In the genomic region with DNA sequence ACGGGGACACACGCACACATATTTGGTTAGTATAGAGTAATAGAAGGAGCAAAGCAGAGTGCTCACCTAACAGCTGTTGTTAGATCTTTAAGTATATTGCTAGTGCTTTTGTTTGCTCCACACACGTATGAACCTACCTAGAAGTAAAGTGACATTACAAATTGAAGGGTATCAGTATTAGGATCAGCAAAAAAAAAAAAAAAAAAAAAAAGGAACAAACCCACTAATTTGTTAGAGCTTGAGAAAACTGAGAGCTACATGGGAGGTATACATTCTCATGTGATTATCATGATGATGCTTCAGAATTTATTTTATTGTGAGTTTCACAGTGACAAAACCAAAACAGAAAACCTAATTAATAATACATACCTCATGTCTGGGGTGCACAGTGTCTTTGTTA, we compare ENCODE assay signal across 19 mouse cellular contexts.
A peak's percentile ranks its signal among the peaks of the same experiment; 100 is the strongest.
DNase-seq lines count a peak whose midpoint lies in the region; ATAC-seq and TF ChIP-seq lines count a peak whose summit lies in the region.
"Had no signal": no experiment of that assay in that cellular context is flagged by ENCODE, and none has a peak within 500 bp of the region (broad histone marks: within the 10 kb centered on the region; RNA-seq: fewer than 3 reads in every experiment).

No protein-coding gene starts in this region.

- no peak overlapping the region for H3K4me3 ChIP-seq in MEL (ENCODE audit: control insufficient read depth in 1 of 2, insufficient read depth in 1 of 2, low read depth in 2 of 2, low read length in 2 of 2)
- no peak overlapping the region for H3K4me3 ChIP-seq in forebrain, embryonic 11.5 days (ENCODE audit: low read depth, low read length)

- DNase-seq in MEL (ENCODE audit: low read depth, low spot score): no peak
- no peak for DNase-seq in forebrain, embryonic 11.5 days (ENCODE audit: low spot score)
- DNase-seq: adrenal gland, adult 2 months; adrenal gland, adult 8-10 months; adrenal gland, postnatal 10 days; adrenal gland, postnatal 14 days; adrenal gland, postnatal 25 days; adrenal gland, postnatal 36 days; B cell, adult 2 months; cerebellum, adult 11 months; cerebellum, adult 11-12 months; cerebellum, adult 18-20 months; cerebellum, adult 2 months; cerebellum, adult 8-10 months had no signal

- no peak for TF ChIP-seq POLR2A in MEL (IDR thresholded peaks at IDR 0.05; ENCODE audit: control insufficient read depth in 1 of 2, insufficient read depth in 1 of 2, low read depth in 1 of 2, low read length in 2 of 2, poor library complexity in 1 of 2)

- no peak for TF ChIP-seq CTCF in MEL (IDR thresholded peaks at IDR 0.05 in 2 of 3, conservative IDR thresholded peaks at IDR 0.05 in 1 of 3; ENCODE audit: control insufficient read depth in 1 of 3, insufficient read depth in 1 of 3, low read depth in 2 of 3, low read length in 3 of 3, poor library complexity in 1 of 3, severe bottlenecking in 1 of 3)

- ATAC-seq in forebrain, embryonic 11.5 days (replicated peaks; ENCODE audit: low FRiP score): no peak
- ATAC-seq: activated CD4-positive, CD25-positive, alpha-beta regulatory T cell, adult 4 months; CD4-positive, CD25-positive, alpha-beta regulatory T cell, adult 4 months; Patski had no signal

- peaks cover 6 to 13% of the 10 kb centered on the region in 2 experiments for H3K4me1 ChIP-seq in MEL (ENCODE audit: control insufficient read depth in 1 of 2, insufficient read depth in 2 of 2, low read length in 2 of 2)
- no peaks in the 10 kb centered on the region for H3K4me1 ChIP-seq in forebrain, embryonic 11.5 days (replicated peaks; ENCODE audit: control insufficient read depth, insufficient read depth, low read length)

- peaks cover 0 to 27% of the 10 kb centered on the region in 2 experiments; a peak in 2 of 4 replicates for H3K36me3 ChIP-seq in MEL (ENCODE audit: control insufficient read depth in 1 of 2, insufficient read depth in 2 of 2, low read length in 2 of 2)
- no peaks in the 10 kb centered on the region for H3K36me3 ChIP-seq in forebrain, embryonic 11.5 days (ENCODE audit: control insufficient read depth, insufficient read depth, low read length)
- H3K36me3 ChIP-seq: G1E had no signal

- no peaks in the 10 kb centered on the region for H3K9me3 ChIP-seq in MEL (replicated peaks; ENCODE audit: insufficient read depth, low read length)
- no peaks in the 10 kb centered on the region for H3K9me3 ChIP-seq in forebrain, embryonic 11.5 days (ENCODE audit: control insufficient read depth, low read length)
- H3K9me3 ChIP-seq: G1E had no signal

- no peaks in the 10 kb centered on the region; the same call in 1 of the 2 replicates for H3K79me2 ChIP-seq in MEL (ENCODE audit: control insufficient read depth, insufficient read depth, low read length, poor library complexity)

- no peak for TF ChIP-seq RAD21 in MEL (IDR thresholded peaks at IDR 0.05; ENCODE audit: low read depth, low read length)

- H3K27ac ChIP-seq in MEL (ENCODE audit: control insufficient read depth, low read depth, low read length): no peak overlapping the region
- no peak overlapping the region for H3K27ac ChIP-seq in forebrain, embryonic 11.5 days (ENCODE audit: low read depth, low read length)

- H3K9ac ChIP-seq in MEL (ENCODE audit: control insufficient read depth, low read depth, low read length, poor library complexity, severe bottlenecking): no peak overlapping the region
- H3K9ac ChIP-seq in forebrain, embryonic 11.5 days (ENCODE audit: low read length): no peak overlapping the region

- no peak for TF ChIP-seq EP300 in MEL (IDR thresholded peaks at IDR 0.05; ENCODE audit: low read depth in 1 of 2, low read length in 2 of 2)

- no peaks in the 10 kb centered on the region for H3K27me3 ChIP-seq in MEL (ENCODE audit: control insufficient read depth in 1 of 2, insufficient read depth in 2 of 2, low read length in 2 of 2)
- no peaks in the 10 kb centered on the region for H3K27me3 ChIP-seq in forebrain, embryonic 11.5 days (ENCODE audit: control insufficient read depth, insufficient read depth, low read length)
- H3K27me3 ChIP-seq: CH12.LX, Patski had no signal

- 93% methylated on average over 3 of the region's 3 CpGs for WGBS in forebrain, embryonic 11.5 days

- no peak overlapping the region for H3K4me2 ChIP-seq in forebrain, embryonic 11.5 days (ENCODE audit: low read depth, low read length, severe bottlenecking)

TF ChIP-seq in MEL, 35 proteins besides CTCF, POLR2A, EP300 and RAD21:
- peak; percentile 14; the same call in 1 of the 2 replicates for TF ChIP-seq GATA1 (IDR thresholded peaks at IDR 0.05; ENCODE audit: low read depth, low read length)
- no peak for TF ChIP-seq SIN3A (IDR thresholded peaks at IDR 0.05; ENCODE audit: low read length)
- peak; percentile 93 for TF ChIP-seq ZNF384 (IDR thresholded peaks at IDR 0.05; ENCODE audit: low read depth, low read length)
